Mouse (Mus musculus) liver, embryonic 11.5 days (tissue): Measurements from ENCODE around the gene Ankrd31. TPM values are rescaled to one million over a fixed set of nuclear protein-coding genes. Genes with fewer than 3 reads are reported as not detected.
"Not testable (repeated sequence)": the region's sequence is repeated elsewhere in the genome, so short reads cannot be mapped to it uniquely, and the experiment has no call there.

Experiments
- ATAC-seq: fragments of 200-750 bp; cut with Nextera tagmentation; replicated peaks from 2 replicates; pipeline ENCODE4 v1.8.0; 2017; ENCODE audit warnings: moderate number of reproducible peaks, mild to moderate bottlenecking, moderate TSS enrichment, moderate library complexity; ENCODE audit not compliant: low FRiP score
- DNase-seq: peaks from one replicate; pipeline ENCODE4 v3.0.0-alpha.2; 2017; ENCODE audit warnings: low spot score
- H3K27ac ChIP-seq: fragments of 300-500 bp; sonication (generic); 2 replicates; pipeline ENCODE4 v1.5.1; 2014; ENCODE audit warnings: mild to moderate bottlenecking, low read depth, low read length, control low read depth
- H3K27me3 ChIP-seq: fragments of 300-500 bp; sonication (generic); replicated peaks from 2 replicates; pipeline ENCODE4 v1.6.1; 2014; ENCODE audit warnings: low read length, mixed read lengths; ENCODE audit not compliant: control insufficient read depth, insufficient read depth
- H3K36me3 ChIP-seq: fragments of 300-500 bp; sonication (generic); 2 replicates; pipeline ENCODE4 v1.6.1; 2014; ENCODE audit warnings: mild to moderate bottlenecking, low read length, moderate library complexity, mixed read lengths; ENCODE audit not compliant: control insufficient read depth, insufficient read depth
- H3K4me1 ChIP-seq: fragments of 300-500 bp; sonication (generic); replicated peaks from 2 replicates; pipeline ENCODE4 v1.6.1; 2014; ENCODE audit warnings: low read length, mixed read lengths; ENCODE audit not compliant: control insufficient read depth, insufficient read depth
- H3K4me2 ChIP-seq: fragments of 300-500 bp; sonication (generic); 2 replicates; pipeline ENCODE4 v1.6.1; 2014; ENCODE audit warnings: mild to moderate bottlenecking, control low read depth, moderate library complexity
- H3K4me3 ChIP-seq: fragments of 300-500 bp; sonication (generic); 2 replicates; pipeline ENCODE4 v1.5.1; 2014; ENCODE audit warnings: low read depth, low read length, control low read depth
- H3K9ac ChIP-seq: fragments of 300-500 bp; sonication (generic); 2 replicates; pipeline ENCODE4 v1.6.1; 2014; ENCODE audit warnings: low read depth, low read length, control low read depth
- H3K9me3 ChIP-seq: fragments of 300-500 bp; sonication (generic); 2 replicates; pipeline ENCODE4 v1.6.1; 2016; ENCODE audit warnings: low read length, inconsistent platforms, mixed read lengths; ENCODE audit not compliant: control insufficient read depth
- WGBS: fragments of 180-500 bp; shearing (Covaris S2); extraction: QIAGEN DNeasy Blood & Tissue Kit; methylation state at CpG from one replicate; pipeline ENCODE4 v1.1.7; 2014; 5-methylcytosine and 5-hydroxymethylcytosine counted together
- polyA plus RNA-seq: library from polyadenylated mRNA; unstranded; fragments of >200 nt; fragmentation: Nextera tagmentation; extraction: Ambion mirVana; gene quantifications from 2 replicates; pipeline ENCODE4 v1.2.1, GENCODE M21; 2014

The Ankrd31 gene
- polyA plus RNA-seq, 1 experiment from 2014 or later = not detected

DNA sequence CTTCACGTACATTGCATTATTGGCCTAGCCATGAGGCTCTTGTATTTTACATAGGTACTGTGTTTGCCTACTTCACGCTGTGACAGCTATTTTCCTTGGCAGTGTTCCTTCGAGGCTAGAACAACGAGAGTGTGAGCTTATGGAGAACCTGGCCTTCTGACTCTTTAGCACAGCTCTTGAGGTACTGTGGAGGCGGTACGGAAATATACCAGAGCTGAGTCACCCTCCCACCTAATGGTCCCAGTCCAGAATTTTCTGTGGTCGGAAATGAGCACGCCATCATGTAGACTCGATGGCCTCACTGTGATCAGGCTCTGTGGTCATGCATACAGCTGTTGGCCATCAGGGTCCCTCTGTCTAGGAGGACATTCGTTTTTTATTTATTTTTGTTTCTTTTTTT is 191.6 kb downstream of the Ankrd31 start:
- Histone ChIP-seq H3K4me3 (no peak overlapping the region), H3K9ac (no peak overlapping the region), H3K27ac (no peak overlapping the region), H3K4me2 (no peak overlapping the region), H3K36me3 (no peaks in the 10 kb centered on the region), H3K27me3 (no peaks in the 10 kb centered on the region), H3K9me3 (no peaks in the 10 kb centered on the region), H3K4me1 (no peaks in the 10 kb centered on the region)
- no peak for DNase-seq
- no peak for ATAC-seq
- WGBS = 81% methylated on average over 10 of the region's 10 CpGs

DNA sequence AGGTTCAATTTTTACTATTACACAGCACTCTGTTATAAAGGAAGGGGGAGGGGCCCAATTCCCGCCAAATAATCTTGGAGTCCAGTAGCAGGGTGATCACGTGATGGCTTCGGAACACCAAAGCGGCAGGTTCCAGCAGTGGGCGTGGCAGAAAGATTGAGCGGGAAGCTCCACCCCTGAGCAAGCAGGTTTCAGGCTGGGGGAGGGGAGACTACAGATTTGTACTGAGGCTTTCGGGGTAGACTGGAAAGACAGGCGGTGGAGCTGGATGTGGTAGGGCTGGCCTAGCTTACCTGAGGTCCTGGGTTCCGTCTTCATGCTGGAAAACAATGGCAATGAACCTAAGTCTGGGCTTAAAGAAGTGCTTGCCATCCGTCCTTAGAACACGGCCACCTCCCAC is 193.4 kb downstream of the Ankrd31 start:
- not testable (repeated sequence) for H3K27ac ChIP-seq, ATAC-seq, H3K4me1 ChIP-seq, H3K4me3 ChIP-seq, H3K9ac ChIP-seq, H3K4me2 ChIP-seq, H3K27me3 ChIP-seq, H3K36me3 ChIP-seq, H3K9me3 ChIP-seq, DNase-seq
- WGBS = 66% methylated on average over 11 of the region's 11 CpGs

DNA sequence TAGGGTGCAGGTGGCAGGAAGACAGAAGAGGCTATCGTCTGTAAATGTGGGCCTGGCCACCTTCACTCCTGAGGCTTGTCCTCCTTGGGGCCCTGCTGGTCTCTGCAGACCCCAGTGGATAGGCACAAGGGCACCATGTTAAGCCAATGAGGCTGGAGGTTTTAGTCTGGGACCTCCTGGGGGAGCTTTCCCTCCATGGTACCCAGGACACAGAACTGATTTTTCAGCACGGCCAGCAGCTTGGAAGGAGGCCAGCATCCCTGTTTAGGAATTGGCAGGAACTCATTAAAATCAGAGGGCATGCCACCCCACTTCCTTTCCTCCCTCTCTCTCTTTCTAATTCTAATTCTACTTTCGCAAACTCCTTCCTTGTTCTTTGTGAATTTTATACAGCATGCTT is 195.5 kb downstream of the Ankrd31 start:
- Histone ChIP-seq H3K4me2 (no peak overlapping the region), H3K27me3 (no peaks in the 10 kb centered on the region), H3K4me3 (no peak overlapping the region), H3K4me1 (no peaks in the 10 kb centered on the region), H3K9me3 (no peaks in the 10 kb centered on the region), H3K27ac (no peak overlapping the region), H3K36me3 (no peaks in the 10 kb centered on the region), H3K9ac (no peak overlapping the region)
- DNase-seq (no peak), ATAC-seq (no peak)
- WGBS = 68% methylated on average over 3 of the region's 3 CpGs

DNA sequence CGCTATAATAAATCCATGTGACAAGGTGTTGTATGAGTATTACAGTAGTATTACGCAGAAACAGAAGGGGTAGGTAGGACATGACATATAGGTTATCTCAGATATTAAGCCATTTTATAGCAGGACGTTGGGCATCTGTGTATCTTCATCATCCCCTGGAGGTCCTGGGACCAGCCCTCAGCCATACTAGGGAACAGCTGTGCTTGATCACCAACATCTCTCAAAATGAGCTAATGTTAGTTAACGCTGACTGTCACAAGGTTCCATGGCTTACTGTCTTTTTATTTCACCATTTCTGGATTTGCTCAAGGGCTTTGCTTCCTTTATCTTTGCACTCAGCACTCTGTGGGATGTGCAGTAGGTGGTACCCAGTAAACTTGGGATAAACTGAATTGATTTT is 197.7 kb downstream of the Ankrd31 start:
- no peaks in the 10 kb centered on the region for H3K4me1 ChIP-seq
- ATAC-seq (no peak), DNase-seq (no peak)
- H3K9me3 ChIP-seq = no peaks in the 10 kb centered on the region; the same call in 1 of the 2 replicates
- no peaks in the 10 kb centered on the region for H3K36me3 ChIP-seq
- 78% methylated on average over 4 of the region's 4 CpGs for WGBS
- no peak overlapping the region for H3K4me2 ChIP-seq
- H3K9ac ChIP-seq = no peak overlapping the region
- H3K4me3 ChIP-seq = no peak overlapping the region
- H3K27ac ChIP-seq = no peak overlapping the region
- H3K27me3 ChIP-seq = no peaks in the 10 kb centered on the region

DNA sequence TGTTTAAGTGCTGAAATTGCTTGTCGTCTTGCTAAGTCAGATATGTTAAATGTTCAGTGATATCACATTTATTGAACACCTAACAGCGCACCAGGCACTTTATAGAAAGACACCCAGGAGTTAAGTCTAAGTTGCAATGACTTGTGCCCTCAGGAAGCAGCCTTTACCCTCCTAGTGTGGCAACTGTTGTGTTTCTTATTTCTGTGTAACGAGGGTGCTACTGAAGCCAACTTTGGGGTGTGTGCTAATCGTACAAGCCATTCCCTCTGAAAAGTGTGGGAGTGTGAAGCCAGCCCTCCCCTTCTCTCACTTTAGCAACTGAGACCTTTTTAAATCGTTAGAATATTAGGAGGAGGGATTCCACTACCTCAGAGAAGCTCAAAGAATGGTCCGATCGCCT is 199.7 kb downstream of the Ankrd31 start:
- no peak overlapping the region for H3K4me3 ChIP-seq
- no peak for ATAC-seq
- no peak overlapping the region for H3K9ac ChIP-seq
- no peaks in the 10 kb centered on the region for H3K4me1 ChIP-seq
- H3K36me3 ChIP-seq = no peaks in the 10 kb centered on the region
- no peak for DNase-seq
- H3K4me2 ChIP-seq = no peak overlapping the region
- no peaks in the 10 kb centered on the region; the same call in 1 of the 2 replicates for H3K9me3 ChIP-seq
- H3K27ac ChIP-seq = no peak overlapping the region
- WGBS = 82% methylated on average over 7 of the region's 7 CpGs
- H3K27me3 ChIP-seq = no peaks in the 10 kb centered on the region

DNA sequence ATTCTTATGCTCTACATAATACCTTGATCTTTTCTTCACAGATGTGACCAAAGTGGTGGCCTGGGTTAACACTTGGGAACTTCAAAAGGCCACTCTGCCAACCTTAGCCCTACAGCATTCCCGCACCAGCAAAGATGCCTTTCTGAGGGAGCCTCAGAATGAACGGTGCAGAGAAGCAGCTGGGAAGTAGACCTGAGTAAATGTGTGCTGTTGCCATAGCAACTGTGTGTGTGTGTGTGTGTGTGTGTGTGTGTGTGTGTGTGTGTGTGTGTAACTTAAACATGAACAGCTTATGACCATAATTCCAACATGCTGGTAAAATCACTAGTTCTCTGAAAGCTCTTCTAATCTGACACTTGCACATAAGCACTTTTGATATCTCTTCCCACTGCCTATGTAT is 203.8 kb downstream of the Ankrd31 start:
- no peak overlapping the region for H3K27ac ChIP-seq
- no peak for DNase-seq
- WGBS = 56% methylated on average over 2 of the region's 2 CpGs
- H3K36me3 ChIP-seq = no peaks in the 10 kb centered on the region
- ATAC-seq = no peak
- no peak overlapping the region for H3K4me3 ChIP-seq
- H3K9ac ChIP-seq = no peak overlapping the region
- H3K4me2 ChIP-seq = no peak overlapping the region
- H3K27me3 ChIP-seq = no peaks in the 10 kb centered on the region
- H3K9me3 ChIP-seq = no peaks in the 10 kb centered on the region; the same call in 1 of the 2 replicates
- H3K4me1 ChIP-seq = no peaks in the 10 kb centered on the region

DNA sequence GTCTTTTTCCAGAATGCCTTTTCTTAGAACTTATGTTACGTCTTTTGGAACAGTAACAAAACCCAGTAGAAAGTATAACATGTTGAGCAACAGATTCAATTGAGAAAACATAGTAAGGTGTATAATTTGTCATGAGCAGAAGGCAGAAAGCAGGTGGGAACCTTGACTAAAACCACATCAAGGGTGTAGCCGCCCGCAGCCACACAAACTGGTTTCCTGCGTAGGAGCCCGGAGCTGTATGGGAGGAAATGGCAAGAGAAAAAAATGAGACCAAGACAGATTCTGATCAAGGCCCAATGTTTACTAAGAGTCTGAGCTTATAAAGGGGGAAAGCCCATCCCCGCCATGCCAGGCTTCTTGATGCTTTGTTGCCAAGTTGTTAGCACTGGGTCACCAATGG is 208.4 kb downstream of the Ankrd31 start:
- Histone ChIP-seq H3K27me3 (no peaks in the 10 kb centered on the region), H3K9me3 (no peaks in the 10 kb centered on the region), H3K36me3 (no peaks in the 10 kb centered on the region), H3K4me1 (no peaks in the 10 kb centered on the region), H3K9ac (no peak overlapping the region), H3K4me2 (no peak overlapping the region), H3K4me3 (no peak overlapping the region), H3K27ac (no peak overlapping the region)
- ATAC-seq = no peak
- DNase-seq = no peak
- 60% methylated on average over 6 of the region's 6 CpGs for WGBS

Other genes with a start within 250 kb of the Ankrd31 start
- 8.2 and 8.8 TPM in 2 replicates for gene Polk, start 205.7 kb upstream of the Ankrd31 start, polyA plus RNA-seq
- gene Col4a3bp, start 205.7 kb upstream of the Ankrd31 start, polyA plus RNA-seq = 8.1 and 9.0 TPM in 2 replicates
- 94.7 and 112 TPM in 2 replicates for gene Hmgcr, start 77.3 kb upstream of the Ankrd31 start, polyA plus RNA-seq
- 0.70 TPM in 2 replicates for gene Gcnt4, start 176.4 kb downstream of the Ankrd31 start, polyA plus RNA-seq